Comparison of ENCODE assay signal across 18 mouse cellular contexts in genomic region chr17:84261010-84261409, GRCm38 (mm10).
DNase-seq lines count a peak whose midpoint lies in the region; ATAC-seq and TF ChIP-seq lines count a peak whose summit lies in the region.
"Had no signal": no experiment of that assay in that cellular context is flagged by ENCODE, and none has a peak within 500 bp of the region (broad histone marks: within the 10 kb centered on the region; RNA-seq: fewer than 3 reads in every experiment).

No protein-coding gene starts in this region.

- no peaks in the 10 kb centered on the region for H3K9me3 ChIP-seq in heart, embryonic 11.5 days (replicated peaks; ENCODE audit: control insufficient read depth, low read length)
- H3K9me3 ChIP-seq in liver, postnatal 0 days (ENCODE audit: low read length): no peaks in the 10 kb centered on the region
- H3K9me3 ChIP-seq in liver, embryonic 12.5 days (replicated peaks): no peaks in the 10 kb centered on the region
- no peaks in the 10 kb centered on the region for H3K9me3 ChIP-seq in stomach, postnatal 0 days (ENCODE audit: control insufficient read depth, low read length)
- H3K9me3 ChIP-seq: forebrain, embryonic 10.5 days; neural tube, embryonic 12.5 days had no signal

- TF ChIP-seq EP300 in liver, postnatal 0 days (IDR thresholded peaks at IDR 0.05; ENCODE audit: low read depth): no peak
- no peak for TF ChIP-seq EP300 in stomach, postnatal 0 days (optimal IDR thresholded peaks at IDR 0.05)

- 0 out of 2 replicates have a peak overlapping the region, but pooled peaks have one; percentile 46 for H3K27ac ChIP-seq in heart, embryonic 11.5 days (ENCODE audit: low read depth, low read length)
- H3K27ac ChIP-seq in liver, postnatal 0 days (ENCODE audit: low read depth): no peak overlapping the region
- H3K27ac ChIP-seq in liver, embryonic 12.5 days: peak overlapping the region; percentile 52
- H3K27ac ChIP-seq in stomach, postnatal 0 days (replicated peaks): peak overlapping the region; percentile 53
- H3K27ac ChIP-seq: forebrain, embryonic 10.5 days; neural tube, embryonic 12.5 days had no signal

- intact Hi-C loops in heart, postnatal 25 days (cut with DNase I): loop anchor here (5.0 kb wide), 1 partner anchor 121 kb away; no protein-coding TSS in a partner anchor

- no peaks in the 10 kb centered on the region for H3K36me3 ChIP-seq in heart, embryonic 11.5 days (ENCODE audit: control insufficient read depth, insufficient read depth, low read length)
- no peaks in the 10 kb centered on the region for H3K36me3 ChIP-seq in liver, postnatal 0 days (replicated peaks; ENCODE audit: insufficient read depth, low read length)
- H3K36me3 ChIP-seq in liver, embryonic 12.5 days: 0 out of 2 replicates have a peak, but pooled peaks cover 3% of the 10 kb centered on the region
- H3K36me3 ChIP-seq in stomach, postnatal 0 days (ENCODE audit: control insufficient read depth, insufficient read depth, low read length): no peaks in the 10 kb centered on the region
- H3K36me3 ChIP-seq: forebrain, embryonic 10.5 days; neural tube, embryonic 12.5 days had no signal

- H3K27me3 ChIP-seq in heart, embryonic 11.5 days (ENCODE audit: control insufficient read depth, insufficient read depth, low read length): no peaks in the 10 kb centered on the region
- H3K27me3 ChIP-seq in liver, postnatal 0 days (ENCODE audit: insufficient read depth, low read length): no peaks in the 10 kb centered on the region
- no peaks in the 10 kb centered on the region for H3K27me3 ChIP-seq in liver, embryonic 12.5 days (replicated peaks)
- H3K27me3 ChIP-seq in stomach, postnatal 0 days (ENCODE audit: control insufficient read depth, insufficient read depth, low read length): no peaks in the 10 kb centered on the region
- H3K27me3 ChIP-seq: neural tube, embryonic 12.5 days had no signal

- H3K4me3 ChIP-seq in heart, embryonic 11.5 days (ENCODE audit: low read depth, low read length): no peak overlapping the region
- no peak overlapping the region for H3K4me3 ChIP-seq in liver, postnatal 0 days (ENCODE audit: low read depth, low read length)
- H3K4me3 ChIP-seq in liver, embryonic 12.5 days: no peak overlapping the region
- no peak overlapping the region for H3K4me3 ChIP-seq in stomach, postnatal 0 days (ENCODE audit: low read depth, low read length)
- H3K4me3 ChIP-seq: forebrain, embryonic 10.5 days; neural tube, embryonic 12.5 days had no signal

- ATAC-seq in heart, embryonic 11.5 days (replicated peaks; ENCODE audit: insufficient number of reproducible peaks, low FRiP score, low TSS enrichment): peak; percentile 64; the same call in 1 of the 2 replicates
- no peak for ATAC-seq in liver, postnatal 0 days
- ATAC-seq in liver, embryonic 12.5 days: peak; percentile 73
- peak; percentile 28; the same call in 1 of the 2 replicates for ATAC-seq in stomach, postnatal 0 days (ENCODE audit: low FRiP score, low TSS enrichment)
- ATAC-seq: midbrain, embryonic 16.5 days had no signal

- no peak overlapping the region for H3K4me2 ChIP-seq in heart, embryonic 11.5 days
- no peak overlapping the region for H3K4me2 ChIP-seq in liver, postnatal 0 days (ENCODE audit: low read depth, low read length)
- H3K4me2 ChIP-seq in liver, embryonic 12.5 days: no peak overlapping the region
- H3K4me2 ChIP-seq in stomach, postnatal 0 days (replicated peaks; ENCODE audit: low read depth): no peak overlapping the region
- H3K4me2 ChIP-seq: neural tube, embryonic 12.5 days had no signal

- TF ChIP-seq CTCF in liver, postnatal 0 days (IDR thresholded peaks at IDR 0.05; ENCODE audit: low read depth): no peak
- no peak for TF ChIP-seq CTCF in stomach, postnatal 0 days (IDR thresholded peaks at IDR 0.05; ENCODE audit: low read depth)

- H3K4me1 ChIP-seq in heart, embryonic 11.5 days (ENCODE audit: control insufficient read depth, insufficient read depth, low read length): peaks cover 18% of the 10 kb centered on the region
- peaks cover 22% of the 10 kb centered on the region for H3K4me1 ChIP-seq in liver, postnatal 0 days (ENCODE audit: insufficient read depth)
- peaks cover 59% of the 10 kb centered on the region for H3K4me1 ChIP-seq in liver, embryonic 12.5 days
- peaks cover 16% of the 10 kb centered on the region for H3K4me1 ChIP-seq in stomach, postnatal 0 days (replicated peaks; ENCODE audit: control insufficient read depth, insufficient read depth)

- no peak overlapping the region; the same call in 1 of the 2 replicates for H3K9ac ChIP-seq in heart, embryonic 11.5 days (ENCODE audit: low read depth, low read length)
- no peak overlapping the region for H3K9ac ChIP-seq in liver, postnatal 0 days (replicated peaks)
- H3K9ac ChIP-seq in liver, embryonic 12.5 days: no peak overlapping the region
- H3K9ac ChIP-seq in stomach, postnatal 0 days (ENCODE audit: low read length): no peak overlapping the region
- H3K9ac ChIP-seq: neural tube, embryonic 12.5 days had no signal

- DNase-seq in heart, postnatal 25 days (ENCODE audit: low spot score): no peak
- DNase-seq in liver: peak; percentile 57
- DNase-seq in liver, postnatal 0 days: no peak
- no peak for DNase-seq in stomach, postnatal 0 days (ENCODE audit: low spot score)
- DNase-seq in c-Kit-positive CD71-positive TER-119-positive erythroid progenitor cells, embryonic 14.5 days (ENCODE audit: low spot score): no peak
- no peak for DNase-seq in cerebellum, postnatal 25 days
- DNase-seq: cerebellum, adult 18-20 months; embryo, embryonic 11 days; heart, adult 11 months; kidney, postnatal 25 days; layer of hippocampus, postnatal 36 days; lung, postnatal 4 days; thymus, postnatal 4 days had no signal
